Mouse (Mus musculus): ENCODE data around the gene Rpl5. TPM values are rescaled to one million over a fixed set of nuclear protein-coding genes. Genes with fewer than 3 reads are reported as not detected.

The Rpl5 gene
- polyA plus RNA-seq, 1 experiment from 2014 or later, result 91.0 TPM

GRCm38 (mm10) chr5:107909668-107910067 lies 9.4 kb downstream of the Rpl5 start:
- Histone ChIP-seq H3K27ac (replicated peaks; ENCODE audit: low read depth, low read length) (no peak overlapping the region), H3K36me3 (ENCODE audit: control insufficient read depth, insufficient read depth, low read length) (peaks cover 20% of the 10 kb centered on the region; the same call in 1 of the 2 replicates), H3K4me1 (ENCODE audit: control insufficient read depth, insufficient read depth, low read length) (no peaks in the 10 kb centered on the region), H3K9me3 (ENCODE audit: control insufficient read depth, low read length) (no peaks in the 10 kb centered on the region), H3K4me2 (ENCODE audit: low read depth, severe bottlenecking) (no peak overlapping the region), H3K4me3 (ENCODE audit: low read depth, low read length) (no peak overlapping the region), H3K9ac (ENCODE audit: low read length) (no peak overlapping the region), H3K27me3 (ENCODE audit: control insufficient read depth, insufficient read depth, low read length) (no peaks in the 10 kb centered on the region)
- WGBS, result 84% methylated on average over 3 of the region's 3 CpGs
- DNase-seq (ENCODE audit: low spot score), result no peak
- no peak for ATAC-seq (ENCODE audit: insufficient number of reproducible peaks, low FRiP score, low TSS enrichment, low read depth)

DNA sequence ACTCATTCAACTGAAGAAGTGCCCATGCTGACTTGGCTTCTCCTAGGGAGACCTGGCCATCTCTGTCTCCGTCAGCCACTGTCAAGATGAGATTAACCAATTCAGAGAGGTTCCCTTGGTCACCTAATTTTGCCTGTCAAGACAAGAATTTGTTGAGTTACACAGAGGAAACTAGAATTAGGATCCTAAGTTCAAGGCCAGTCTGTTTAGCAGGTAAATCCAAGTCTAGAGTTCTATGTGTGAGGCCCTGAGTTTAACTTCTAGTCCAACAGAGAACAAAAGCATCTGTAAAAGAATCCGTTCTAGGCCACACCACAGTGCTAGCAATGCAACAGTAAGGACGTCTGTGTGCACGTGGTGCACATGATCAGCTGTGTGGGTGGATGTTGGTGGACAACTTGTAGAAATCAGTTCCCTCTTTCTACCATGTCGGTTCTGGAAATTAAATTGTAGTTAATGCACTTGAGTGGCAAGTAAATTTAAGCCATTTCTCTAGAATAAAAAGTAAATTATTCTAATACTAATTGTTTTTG lies 9.8 kb downstream of the Rpl5 start:
- Histone ChIP-seq H3K4me1 (ENCODE audit: control insufficient read depth, insufficient read depth, low read length) (no peaks in the 10 kb centered on the region), H3K9ac (ENCODE audit: low read length) (no peak overlapping the region), H3K27me3 (ENCODE audit: control insufficient read depth, insufficient read depth, low read length) (no peaks in the 10 kb centered on the region), H3K9me3 (ENCODE audit: control insufficient read depth, low read length) (no peaks in the 10 kb centered on the region), H3K4me2 (ENCODE audit: low read depth, severe bottlenecking) (no peak overlapping the region), H3K4me3 (ENCODE audit: low read depth, low read length) (no peak overlapping the region), H3K36me3 (ENCODE audit: control insufficient read depth, insufficient read depth, low read length) (peaks cover 20% of the 10 kb centered on the region; the same call in 1 of the 2 replicates), H3K27ac (replicated peaks; ENCODE audit: low read depth, low read length) (no peak overlapping the region)
- 68% methylated on average over 5 of the region's 5 CpGs for WGBS
- no peak for DNase-seq (ENCODE audit: low spot score)
- ATAC-seq (ENCODE audit: insufficient number of reproducible peaks, low FRiP score, low TSS enrichment, low read depth), result no peak

GRCm38 (mm10) chr5:107911012-107911411 lies 10.7 kb downstream of the Rpl5 start:
- no peak overlapping the region for H3K4me2 ChIP-seq (ENCODE audit: low read depth, severe bottlenecking)
- WGBS, result 87% methylated on average over 5 of the region's 5 CpGs
- no peak for ATAC-seq (ENCODE audit: insufficient number of reproducible peaks, low FRiP score, low TSS enrichment, low read depth)
- peaks cover 16% of the 10 kb centered on the region; the same call in 1 of the 2 replicates for H3K36me3 ChIP-seq (ENCODE audit: control insufficient read depth, insufficient read depth, low read length)
- H3K27me3 ChIP-seq (ENCODE audit: control insufficient read depth, insufficient read depth, low read length), result no peaks in the 10 kb centered on the region
- no peak overlapping the region for H3K9ac ChIP-seq (ENCODE audit: low read length)
- H3K27ac ChIP-seq (replicated peaks; ENCODE audit: low read depth, low read length), result no peak overlapping the region
- DNase-seq (ENCODE audit: low spot score), result no peak
- H3K4me1 ChIP-seq (ENCODE audit: control insufficient read depth, insufficient read depth, low read length), result no peaks in the 10 kb centered on the region
- H3K4me3 ChIP-seq (ENCODE audit: low read depth, low read length), result no peak overlapping the region
- H3K9me3 ChIP-seq (ENCODE audit: control insufficient read depth, low read length), result no peaks in the 10 kb centered on the region

GRCm38 (mm10) chr5:107915280-107915679 lies 15.0 kb downstream of the Rpl5 start:
- WGBS, result 42% methylated on average over 4 of the region's 4 CpGs
- Histone ChIP-seq H3K4me3 (ENCODE audit: low read depth, low read length) (no peak overlapping the region), H3K9ac (ENCODE audit: low read length) (no peak overlapping the region), H3K4me2 (ENCODE audit: low read depth, severe bottlenecking) (no peak overlapping the region), H3K27me3 (ENCODE audit: control insufficient read depth, insufficient read depth, low read length) (no peaks in the 10 kb centered on the region), H3K9me3 (ENCODE audit: control insufficient read depth, low read length) (no peaks in the 10 kb centered on the region), H3K27ac (replicated peaks; ENCODE audit: low read depth, low read length) (no peak overlapping the region), H3K4me1 (ENCODE audit: control insufficient read depth, insufficient read depth, low read length) (no peaks in the 10 kb centered on the region), H3K36me3 (ENCODE audit: control insufficient read depth, insufficient read depth, low read length) (no peaks in the 10 kb centered on the region)
- DNase-seq (ENCODE audit: low spot score) (no peak), ATAC-seq (ENCODE audit: insufficient number of reproducible peaks, low FRiP score, low TSS enrichment, low read depth) (no peak)

DNA sequence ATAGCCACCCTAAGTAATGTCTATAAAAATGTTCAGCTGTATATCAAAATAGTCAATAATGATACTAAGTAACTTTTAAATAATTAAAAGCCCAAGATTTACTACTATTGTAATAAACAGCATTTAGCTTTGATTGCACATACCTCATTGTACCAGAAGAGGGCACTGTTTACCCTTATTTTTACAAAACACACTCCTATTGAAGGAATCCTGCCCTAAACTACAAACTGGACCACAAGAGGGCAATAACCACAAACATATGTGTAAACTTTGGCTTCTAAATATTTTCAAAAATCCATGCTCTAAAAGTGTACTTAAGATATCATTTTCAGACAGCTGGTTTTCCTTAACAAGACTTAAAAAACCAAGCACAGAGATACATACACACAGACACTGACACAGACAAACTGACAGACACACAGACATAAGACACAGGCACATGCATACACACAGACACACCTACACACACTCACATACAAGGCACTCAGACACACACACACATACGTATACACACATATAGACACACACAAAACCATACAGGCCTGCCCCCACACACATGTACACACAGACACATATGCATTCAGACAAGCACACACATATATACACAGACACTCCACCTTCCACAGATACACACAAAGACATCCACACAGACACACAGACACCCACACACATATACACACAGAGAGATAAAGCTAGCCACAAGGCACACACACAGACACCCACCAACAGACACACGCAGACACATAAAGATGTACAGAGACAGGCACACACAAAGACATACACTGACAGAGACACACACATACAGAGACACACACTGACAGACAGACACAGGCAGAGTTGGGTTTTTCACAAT lies 21.3 kb downstream of the Rpl5 start:
- no peaks in the 10 kb centered on the region for H3K27me3 ChIP-seq (ENCODE audit: control insufficient read depth, insufficient read depth, low read length)
- 69% methylated on average over 2 of the region's 2 CpGs for WGBS
- H3K4me2 ChIP-seq (ENCODE audit: low read depth, severe bottlenecking), result no peak overlapping the region
- H3K4me1 ChIP-seq (ENCODE audit: control insufficient read depth, insufficient read depth, low read length), result no peaks in the 10 kb centered on the region
- no peak overlapping the region for H3K4me3 ChIP-seq (ENCODE audit: low read depth, low read length)
- ATAC-seq (ENCODE audit: insufficient number of reproducible peaks, low FRiP score, low TSS enrichment, low read depth), result peak; percentile 57; the same call in 1 of the 2 replicates
- H3K9ac ChIP-seq (ENCODE audit: low read length), result no peak overlapping the region
- no peaks in the 10 kb centered on the region for H3K36me3 ChIP-seq (ENCODE audit: control insufficient read depth, insufficient read depth, low read length)
- no peak for DNase-seq (ENCODE audit: low spot score)
- no peaks in the 10 kb centered on the region for H3K9me3 ChIP-seq (ENCODE audit: control insufficient read depth, low read length)
- no peak overlapping the region for H3K27ac ChIP-seq (replicated peaks; ENCODE audit: low read depth, low read length)

DNA sequence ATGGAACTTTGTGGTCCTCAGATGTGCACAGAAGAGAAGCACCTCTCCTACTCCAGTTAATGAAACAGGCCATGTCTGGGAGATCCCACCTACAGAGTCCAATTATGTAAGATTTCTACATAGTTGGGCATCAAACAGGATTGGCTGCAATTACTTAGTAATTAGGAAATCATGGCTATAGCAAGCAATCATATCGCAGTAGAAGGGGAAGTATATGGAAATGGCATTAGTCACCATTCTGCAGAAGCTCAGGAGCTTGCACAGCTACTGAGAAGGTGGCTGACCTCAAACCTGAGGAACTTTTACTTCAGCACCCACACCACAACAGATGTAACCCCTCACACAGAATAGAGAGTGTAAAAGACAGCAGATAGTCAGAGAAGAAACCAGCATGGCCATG lies 22.5 kb downstream of the Rpl5 start:
- Histone ChIP-seq H3K9me3 (ENCODE audit: control insufficient read depth, low read length) (no peaks in the 10 kb centered on the region), H3K4me2 (ENCODE audit: low read depth, severe bottlenecking) (no peak overlapping the region), H3K9ac (ENCODE audit: low read length) (no peak overlapping the region), H3K36me3 (ENCODE audit: control insufficient read depth, insufficient read depth, low read length) (no peaks in the 10 kb centered on the region), H3K27me3 (ENCODE audit: control insufficient read depth, insufficient read depth, low read length) (no peaks in the 10 kb centered on the region), H3K4me3 (ENCODE audit: low read depth, low read length) (no peak overlapping the region), H3K27ac (replicated peaks; ENCODE audit: low read depth, low read length) (no peak overlapping the region), H3K4me1 (ENCODE audit: control insufficient read depth, insufficient read depth, low read length) (no peaks in the 10 kb centered on the region)
- ATAC-seq (ENCODE audit: insufficient number of reproducible peaks, low FRiP score, low TSS enrichment, low read depth), result no peak
- DNase-seq (ENCODE audit: low spot score), result no peak
- 89% methylated on average over 1 of the region's 1 CpGs for WGBS

DNA sequence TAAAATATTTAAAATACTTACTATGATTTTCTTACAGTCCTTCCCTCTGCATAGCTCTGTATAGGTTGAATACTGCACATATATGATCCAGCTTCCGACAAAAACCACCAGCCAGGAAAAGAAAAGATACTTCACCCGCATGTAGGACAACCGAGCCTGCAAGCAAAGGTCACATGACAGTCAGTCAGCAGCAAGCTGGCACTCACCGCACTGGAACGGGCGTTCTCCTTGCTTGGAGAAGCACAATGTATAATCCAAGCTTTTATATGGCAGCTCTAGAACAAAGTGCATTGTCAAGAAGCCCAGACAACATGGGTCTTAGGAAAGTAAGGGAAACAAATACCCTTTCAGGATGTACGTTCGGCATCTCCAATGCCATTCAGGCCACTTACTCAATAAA lies 24.3 kb downstream of the Rpl5 start:
- ATAC-seq (ENCODE audit: insufficient number of reproducible peaks, low FRiP score, low TSS enrichment, low read depth) (no peak), DNase-seq (ENCODE audit: low spot score) (no peak)
- Histone ChIP-seq H3K9ac (ENCODE audit: low read length) (no peak overlapping the region), H3K4me1 (ENCODE audit: control insufficient read depth, insufficient read depth, low read length) (no peaks in the 10 kb centered on the region), H3K9me3 (ENCODE audit: control insufficient read depth, low read length) (no peaks in the 10 kb centered on the region), H3K36me3 (ENCODE audit: control insufficient read depth, insufficient read depth, low read length) (no peaks in the 10 kb centered on the region), H3K27ac (replicated peaks; ENCODE audit: low read depth, low read length) (no peak overlapping the region), H3K4me3 (ENCODE audit: low read depth, low read length) (no peak overlapping the region), H3K4me2 (ENCODE audit: low read depth, severe bottlenecking) (no peak overlapping the region), H3K27me3 (ENCODE audit: control insufficient read depth, insufficient read depth, low read length) (no peaks in the 10 kb centered on the region)
- WGBS, result 85% methylated on average over 8 of the region's 8 CpGs

GRCm38 (mm10) chr5:107926550-107927249 lies 26.4 kb downstream of the Rpl5 start:
- Histone ChIP-seq H3K36me3 (ENCODE audit: control insufficient read depth, insufficient read depth, low read length) (no peaks in the 10 kb centered on the region), H3K27me3 (ENCODE audit: control insufficient read depth, insufficient read depth, low read length) (no peaks in the 10 kb centered on the region), H3K4me2 (ENCODE audit: low read depth, severe bottlenecking) (no peak overlapping the region), H3K4me3 (ENCODE audit: low read depth, low read length) (no peak overlapping the region), H3K9me3 (ENCODE audit: control insufficient read depth, low read length) (no peaks in the 10 kb centered on the region), H3K27ac (replicated peaks; ENCODE audit: low read depth, low read length) (no peak overlapping the region), H3K4me1 (ENCODE audit: control insufficient read depth, insufficient read depth, low read length) (no peaks in the 10 kb centered on the region), H3K9ac (ENCODE audit: low read length) (no peak overlapping the region)
- no peak for ATAC-seq (ENCODE audit: insufficient number of reproducible peaks, low FRiP score, low TSS enrichment, low read depth)
- no peak for DNase-seq (ENCODE audit: low spot score)
- 80% methylated on average over 11 of the region's 11 CpGs for WGBS

Data from limb, embryonic 11.5 days (tissue).